Mouse (Mus musculus) heart, adult 8-10 months (tissue): ENCODE data around the gene Gm29776. TPM values are rescaled to one million over a fixed set of nuclear protein-coding genes. Genes with fewer than 3 reads are reported as not detected.

Experiments
- DNase-seq: peaks from one replicate; pipeline ENCODE4 v3.0.0; 2022; ENCODE audit warnings: low spot score
- total RNA-seq, 4 experiments: library from RNA; stranded (reverse); gene quantifications; 2 replicates each; pipeline ENCODE4 v1.2.4; 2022

The Gm29776 gene
- total RNA-seq, 4 experiments from 2014 or later, result not detected

DNA sequence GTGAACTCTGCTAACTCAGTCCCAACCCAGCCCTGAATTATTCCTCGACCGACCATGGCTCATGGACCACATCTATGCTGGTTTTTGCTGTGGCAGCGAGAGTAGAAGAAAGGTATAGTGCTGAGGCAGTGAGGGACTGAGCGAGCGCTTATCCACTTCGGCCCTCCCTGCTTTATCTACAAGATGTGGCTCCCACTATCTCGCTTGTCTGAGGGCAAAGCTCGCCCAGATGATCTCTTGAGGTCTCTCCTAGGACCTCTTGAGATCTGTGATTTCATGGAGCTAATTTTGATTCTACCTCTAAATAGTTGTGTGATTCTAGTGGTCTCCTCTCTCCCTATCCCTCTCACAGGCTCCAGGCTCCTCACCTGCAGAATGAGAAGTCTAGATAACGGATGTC, 10.4 kb upstream of the Gm29776 start:
- DNase-seq, result no peak

DNA sequence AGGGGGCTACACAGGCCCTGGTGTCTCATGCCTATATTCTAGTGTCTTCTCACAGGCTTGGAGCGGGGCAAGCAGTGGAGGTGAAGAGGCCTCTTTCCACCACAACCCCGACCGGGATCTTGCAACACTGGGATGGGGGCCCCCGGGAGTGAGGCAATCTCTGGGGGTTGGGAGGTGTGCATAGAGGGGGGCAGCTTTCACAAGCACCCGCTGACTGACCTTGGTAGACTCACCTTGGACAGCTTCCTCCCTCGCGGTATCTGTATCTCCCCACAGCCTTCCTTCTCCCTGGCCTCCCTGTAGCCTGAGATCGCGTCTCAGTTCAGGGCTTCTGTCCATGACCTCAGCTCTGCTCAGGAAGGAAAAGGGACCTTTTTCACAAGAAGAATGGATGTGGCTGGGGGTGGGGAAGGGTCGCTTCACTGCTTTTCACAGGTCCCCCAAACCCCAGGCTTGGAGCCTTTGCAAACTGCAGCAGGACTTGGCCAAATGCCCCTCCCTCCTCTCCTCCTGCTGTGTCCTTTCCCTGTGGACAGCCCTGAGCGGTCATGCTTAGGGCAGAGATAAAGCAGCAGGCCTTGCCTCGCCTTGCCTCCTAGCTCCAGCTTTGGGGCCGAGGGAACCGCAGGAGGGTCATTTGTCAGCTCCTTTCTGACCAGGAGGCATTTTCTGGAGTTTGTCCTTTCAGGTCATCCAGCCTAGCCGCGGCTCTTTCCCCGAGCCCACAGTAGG, 8.1 kb upstream of the Gm29776 start:
- no peak for DNase-seq

DNA sequence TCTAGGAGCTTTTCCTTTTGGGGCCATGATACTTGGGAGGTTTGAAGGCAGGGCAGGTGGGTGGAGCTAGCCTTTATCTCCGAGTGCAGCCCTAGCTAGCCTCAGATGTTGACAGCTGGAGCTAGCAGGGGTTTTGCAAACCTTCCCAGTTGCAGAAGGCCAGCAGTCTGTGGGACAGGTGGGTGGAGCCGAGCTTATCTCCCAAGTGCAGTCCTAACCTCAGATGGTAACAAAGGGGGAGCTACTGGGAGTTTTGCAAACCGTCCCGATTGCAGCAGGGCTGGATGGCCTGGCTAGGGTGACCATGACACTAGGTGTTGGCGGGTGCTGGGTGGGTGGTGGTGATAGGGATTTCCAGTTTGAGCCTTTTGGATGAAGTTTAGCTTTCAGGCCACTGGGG, 7.2 kb upstream of the Gm29776 start:
- DNase-seq, result no peak

DNA sequence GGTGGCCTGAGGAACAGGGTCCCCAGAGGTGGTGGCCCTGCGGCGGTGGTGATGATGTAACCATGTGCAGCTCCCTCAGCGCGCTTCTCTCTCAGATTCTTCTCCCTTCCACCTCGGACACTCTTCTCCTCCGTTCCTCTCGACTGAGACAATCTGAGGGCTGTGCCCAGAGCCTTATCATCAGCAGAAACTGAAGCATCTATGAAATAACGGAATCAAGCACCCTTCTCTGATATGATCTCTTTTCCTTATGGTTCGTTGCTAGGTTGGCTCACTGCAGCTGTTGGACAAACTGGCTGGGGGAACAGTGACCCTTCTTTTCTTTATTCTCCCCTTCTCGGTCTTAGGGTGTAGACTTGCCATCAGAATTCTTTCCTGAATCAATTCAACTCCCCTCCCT, 4.6 kb upstream of the Gm29776 start:
- DNase-seq, result no peak

DNA sequence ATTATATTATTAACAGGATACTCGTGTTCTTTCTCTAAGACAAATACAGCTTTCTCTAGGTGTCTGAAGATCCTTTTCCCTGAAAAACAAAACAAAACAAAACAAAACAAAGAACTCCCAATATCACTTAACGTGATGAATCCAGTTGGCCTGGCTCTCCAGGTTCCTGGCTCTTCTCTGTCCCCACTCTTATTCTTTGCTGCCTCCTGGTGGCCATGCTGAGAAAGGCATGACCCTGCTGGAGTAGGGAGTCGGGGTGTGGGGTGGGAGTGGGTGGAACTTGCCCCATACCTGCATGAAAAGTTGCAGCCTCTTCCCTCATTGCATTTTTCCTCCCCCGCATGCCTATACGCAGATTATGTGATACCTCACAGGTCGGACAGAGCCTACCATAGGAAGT, 2.7 kb upstream of the Gm29776 start:
- DNase-seq, result peak; percentile 64

DNA sequence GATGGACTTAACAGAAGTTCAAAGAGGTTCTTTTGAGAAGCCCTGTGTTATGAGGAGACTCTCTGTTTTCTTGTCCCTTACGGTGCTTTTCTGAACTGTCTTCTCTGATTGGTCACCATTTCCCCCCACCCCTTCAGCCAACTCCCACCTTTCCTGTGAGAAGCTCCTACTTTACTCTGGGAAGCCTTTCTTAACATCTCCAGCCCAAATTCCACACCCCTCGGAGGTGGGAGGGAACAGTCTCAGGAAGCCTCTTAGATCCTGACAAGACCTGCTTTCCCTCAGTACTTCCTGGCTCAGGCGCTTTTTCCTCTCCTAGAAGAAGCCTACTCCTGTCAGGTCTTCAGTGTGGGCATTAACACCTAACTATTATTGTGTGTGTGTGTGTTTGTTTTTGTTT, 953 bp upstream of the Gm29776 start:
- DNase-seq, result no peak

DNA sequence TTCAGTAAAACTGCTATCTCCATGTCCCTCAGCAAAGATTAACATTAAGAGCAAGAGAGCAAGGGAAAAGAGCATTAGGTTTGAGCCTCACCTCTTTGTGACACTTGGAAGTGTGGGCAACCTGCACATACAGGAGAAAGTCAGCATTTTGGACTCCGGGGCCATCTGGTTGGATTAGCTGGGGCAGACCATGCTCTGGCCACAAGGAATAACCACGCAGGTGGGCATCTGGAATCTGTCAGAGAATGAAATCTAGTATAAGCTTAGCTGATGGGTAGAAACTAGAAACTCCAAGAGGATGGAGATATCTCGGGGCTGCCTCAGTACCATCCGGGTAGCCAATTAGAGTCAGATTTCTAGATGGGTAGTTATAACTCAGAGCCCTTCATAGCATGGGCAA, 1.9 kb downstream of the Gm29776 start:
- no peak for DNase-seq

DNA sequence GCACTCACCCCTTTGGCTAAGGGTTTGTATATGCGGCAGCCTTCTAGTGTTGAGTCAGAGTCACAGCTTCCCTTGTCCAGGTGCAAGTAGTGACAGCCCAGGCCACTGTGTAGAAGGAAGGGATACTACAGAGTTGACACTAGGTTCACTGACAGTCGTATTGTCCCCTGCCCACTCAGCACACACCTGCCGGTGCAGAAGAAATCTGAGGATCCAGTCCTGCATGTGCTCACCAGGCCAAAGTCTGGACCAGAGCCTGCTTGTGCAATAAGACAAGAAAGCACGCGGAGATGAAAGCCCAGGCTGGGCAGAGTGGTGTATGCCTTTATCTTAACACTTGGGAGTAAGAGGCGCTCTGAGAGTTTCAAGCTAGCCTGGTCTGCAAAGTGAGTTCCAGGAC, 3.6 kb downstream of the Gm29776 start:
- no peak for DNase-seq

DNA sequence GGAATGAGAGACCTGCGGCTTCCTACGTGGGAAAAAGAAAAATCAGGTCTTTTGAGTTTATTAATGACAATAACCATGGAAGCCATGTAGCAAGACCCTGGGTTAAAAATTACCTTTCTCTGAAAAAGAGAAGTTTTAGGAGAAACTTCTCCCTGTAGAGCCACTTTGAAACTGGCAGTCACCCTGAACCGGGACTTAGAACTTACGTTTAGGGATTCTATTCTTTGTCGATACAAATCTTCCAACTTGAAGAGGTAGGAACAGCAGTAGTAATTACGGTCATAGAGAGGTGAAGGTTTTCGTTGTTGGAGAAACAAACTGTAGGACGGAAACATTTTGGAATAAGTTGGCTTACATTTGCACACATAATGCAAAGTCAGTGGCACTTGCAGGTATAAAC, 11.4 kb downstream of the Gm29776 start:
- no peak for DNase-seq

DNA sequence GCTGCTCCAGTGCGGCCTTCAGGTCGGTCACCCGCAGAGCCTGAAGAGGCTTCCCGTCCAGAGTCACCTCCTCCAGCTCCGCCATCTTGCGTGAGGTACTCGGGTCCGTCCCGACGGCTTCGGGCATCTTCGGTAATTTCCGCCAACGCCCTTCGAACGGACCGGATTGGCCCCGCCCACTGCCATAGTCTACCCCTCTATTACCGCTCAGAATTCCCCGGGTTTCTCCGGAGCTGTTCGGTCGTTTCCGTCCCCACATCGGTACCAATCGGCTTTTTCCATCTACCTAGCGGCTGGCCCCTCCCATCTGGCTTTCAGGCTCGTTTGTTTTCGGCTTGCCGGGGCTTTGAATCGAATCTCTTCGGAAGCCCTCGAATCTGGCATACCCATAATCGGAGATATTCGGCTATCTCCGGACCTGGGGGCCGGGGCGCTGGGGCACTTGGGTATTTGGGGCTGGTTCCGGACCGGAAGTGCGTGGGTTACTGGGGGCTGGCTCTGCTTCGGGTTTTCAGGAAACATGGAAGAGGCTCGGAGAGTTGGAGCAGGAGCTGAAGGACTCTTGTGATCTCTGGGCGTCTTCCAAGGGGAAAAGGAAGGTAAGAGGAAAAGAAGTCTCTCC, 12.0 kb downstream of the Gm29776 start, which contains the start of gene Acin1:
Gene Acin1, minus strand, starts transcription at position 410 of the 622 bp plus-strand sequence.
- peak; percentile 100 for DNase-seq

DNA sequence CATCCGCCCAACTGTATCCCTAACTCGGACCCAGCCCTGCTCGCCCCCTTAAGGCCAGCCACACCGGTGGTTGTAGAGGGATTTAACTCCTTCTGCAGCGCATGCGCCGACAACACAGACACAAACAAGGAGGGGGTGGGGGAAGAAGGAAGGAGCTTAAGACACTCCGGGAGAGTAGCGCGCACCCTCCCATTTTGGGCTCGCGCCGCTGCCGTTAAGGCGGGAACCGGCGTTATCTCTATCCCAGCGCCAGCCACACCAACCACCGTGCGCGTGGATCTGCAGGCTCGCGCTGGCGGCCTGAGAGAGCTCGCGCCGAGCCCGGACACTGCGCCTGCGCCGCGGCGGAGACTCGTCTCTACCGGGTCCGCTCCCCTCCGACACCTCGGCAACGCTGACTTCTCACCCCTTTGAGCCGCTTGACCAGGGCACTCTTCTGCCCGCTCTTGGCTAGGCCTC, 12.5 kb downstream of the Gm29776 start, which contains the start of gene 1700123O20Rik:
Gene 1700123O20Rik, plus strand, starts transcription at position 154 of the 459 bp plus-strand sequence.
- peak; percentile 82 for DNase-seq

DNA sequence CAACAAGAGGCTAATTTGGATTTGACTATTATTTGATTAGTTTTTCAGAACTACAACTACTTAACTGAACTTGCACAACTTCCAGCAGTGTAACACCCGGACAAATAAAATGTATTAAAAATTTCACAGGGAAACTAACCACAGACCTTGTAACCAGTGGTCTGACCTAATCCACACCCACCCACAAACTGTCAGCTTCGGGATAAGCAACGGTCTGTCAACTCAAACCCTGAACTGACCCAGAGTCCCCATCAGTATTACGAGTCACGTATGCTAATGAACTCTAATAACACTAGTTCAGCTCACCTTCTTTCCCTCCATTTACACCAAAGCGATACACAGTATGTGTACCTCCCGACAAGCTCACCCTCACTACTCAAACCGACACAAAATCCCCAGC, 13.2 kb downstream of the Gm29776 start:
- DNase-seq, result no peak

DNA sequence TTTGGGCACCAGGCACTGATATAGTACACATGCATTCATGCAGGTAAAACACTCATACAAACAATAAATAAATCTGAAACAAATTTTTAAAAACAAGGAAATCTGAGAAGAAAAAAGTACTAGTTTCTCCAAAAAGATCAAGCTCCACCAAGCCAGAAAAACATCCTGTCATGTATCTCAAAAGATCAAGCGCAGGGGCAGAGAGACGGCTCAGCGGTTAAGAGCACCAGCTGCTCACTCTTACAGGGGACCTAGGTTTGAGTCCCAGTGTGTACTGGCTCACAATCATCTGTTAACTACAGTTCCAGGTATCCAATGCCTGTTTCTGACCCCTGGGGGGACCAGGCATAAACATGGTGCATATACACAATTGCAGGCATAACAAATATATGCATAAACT, 16.2 kb downstream of the Gm29776 start:
- DNase-seq, result no peak

DNA sequence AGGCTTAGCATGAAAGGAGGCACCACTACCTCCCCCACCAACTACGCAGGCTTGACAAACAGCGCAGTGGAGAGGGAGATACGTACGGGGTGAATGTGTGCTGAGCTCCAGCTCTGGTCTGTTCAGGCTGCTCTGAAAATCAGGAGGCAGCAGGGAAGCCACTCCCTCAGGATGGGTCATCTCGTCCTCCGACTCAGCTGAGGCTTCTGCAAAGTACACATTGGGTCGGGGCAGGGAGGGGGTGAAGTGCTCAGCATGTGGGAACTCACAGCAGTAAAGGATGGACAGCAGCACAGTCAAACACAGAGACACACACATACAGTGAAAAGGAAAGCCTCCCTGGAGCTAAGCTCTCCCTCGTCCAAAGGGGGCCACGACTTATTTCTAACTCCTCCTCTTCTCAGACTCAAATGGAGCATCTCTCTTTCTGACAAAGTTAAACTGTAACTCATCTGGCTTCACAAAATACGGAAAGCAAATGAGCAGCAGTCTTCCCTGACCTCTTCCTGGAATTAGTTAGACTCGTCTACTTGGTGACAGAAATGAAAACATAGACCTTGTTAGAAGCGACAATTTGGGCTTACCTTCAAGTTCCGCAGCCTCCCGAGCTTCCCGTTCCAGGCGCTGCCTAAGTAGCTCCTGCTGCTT, 19.9 kb downstream of the Gm29776 start:
- DNase-seq, result no peak

DNA sequence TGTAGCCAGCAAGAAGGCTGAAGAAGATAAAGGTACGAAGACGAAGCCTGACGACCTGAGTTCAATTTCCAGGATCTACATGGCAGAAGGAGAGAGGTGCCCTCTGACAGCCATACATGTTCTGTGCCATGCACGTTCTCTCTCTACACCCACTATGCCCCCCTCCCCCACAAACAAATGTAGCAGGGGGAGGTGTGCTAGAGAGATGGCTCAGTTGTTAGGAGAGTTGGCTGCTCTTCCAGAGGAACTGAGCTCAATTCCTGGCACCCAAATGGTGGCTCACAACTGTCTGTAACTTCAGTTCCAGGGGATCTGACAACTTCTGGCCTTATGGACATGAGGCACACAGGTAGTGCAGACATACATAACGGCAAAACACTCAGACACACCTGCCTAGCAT, 22.3 kb downstream of the Gm29776 start:
- no peak for DNase-seq

DNA sequence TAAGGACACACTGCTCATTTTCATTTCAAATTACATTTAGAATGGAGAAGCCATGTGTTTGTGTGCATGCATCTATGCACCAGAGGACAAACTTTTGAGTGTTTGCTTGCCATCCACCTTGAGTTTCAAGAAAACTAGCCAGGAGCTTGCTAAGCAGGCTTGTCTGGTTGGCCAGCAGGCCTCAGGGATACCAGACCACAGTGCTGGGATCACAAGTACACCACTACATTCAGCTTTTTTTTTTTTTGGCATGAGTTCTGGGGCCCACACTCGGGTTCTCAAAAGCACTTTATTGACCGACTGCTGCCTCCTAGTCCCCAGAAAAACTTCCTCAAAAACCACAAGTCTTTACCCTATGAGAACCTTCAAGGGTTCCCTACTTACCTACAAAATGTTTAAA, 24.3 kb downstream of the Gm29776 start:
- DNase-seq, result no peak

DNA sequence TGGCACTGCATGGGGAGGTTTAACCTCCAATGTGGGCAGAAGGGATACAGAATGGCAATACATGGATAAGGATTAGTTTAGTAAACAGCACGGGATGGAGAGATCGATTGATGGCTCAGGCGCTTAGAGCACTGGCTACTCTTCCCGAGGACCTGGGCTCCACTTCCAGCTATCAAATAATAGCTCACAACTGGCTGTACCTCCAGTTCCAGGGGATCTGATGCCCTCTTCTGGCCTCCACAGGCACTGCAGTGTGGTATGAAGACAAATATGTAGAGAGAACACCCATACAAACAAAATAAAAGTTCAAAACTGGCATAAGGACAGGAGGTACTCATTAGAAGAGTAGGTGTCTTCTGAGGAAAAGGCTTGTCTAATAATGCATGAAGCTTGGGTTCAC, 29.3 kb downstream of the Gm29776 start:
- peak; percentile 40 for DNase-seq

DNA sequence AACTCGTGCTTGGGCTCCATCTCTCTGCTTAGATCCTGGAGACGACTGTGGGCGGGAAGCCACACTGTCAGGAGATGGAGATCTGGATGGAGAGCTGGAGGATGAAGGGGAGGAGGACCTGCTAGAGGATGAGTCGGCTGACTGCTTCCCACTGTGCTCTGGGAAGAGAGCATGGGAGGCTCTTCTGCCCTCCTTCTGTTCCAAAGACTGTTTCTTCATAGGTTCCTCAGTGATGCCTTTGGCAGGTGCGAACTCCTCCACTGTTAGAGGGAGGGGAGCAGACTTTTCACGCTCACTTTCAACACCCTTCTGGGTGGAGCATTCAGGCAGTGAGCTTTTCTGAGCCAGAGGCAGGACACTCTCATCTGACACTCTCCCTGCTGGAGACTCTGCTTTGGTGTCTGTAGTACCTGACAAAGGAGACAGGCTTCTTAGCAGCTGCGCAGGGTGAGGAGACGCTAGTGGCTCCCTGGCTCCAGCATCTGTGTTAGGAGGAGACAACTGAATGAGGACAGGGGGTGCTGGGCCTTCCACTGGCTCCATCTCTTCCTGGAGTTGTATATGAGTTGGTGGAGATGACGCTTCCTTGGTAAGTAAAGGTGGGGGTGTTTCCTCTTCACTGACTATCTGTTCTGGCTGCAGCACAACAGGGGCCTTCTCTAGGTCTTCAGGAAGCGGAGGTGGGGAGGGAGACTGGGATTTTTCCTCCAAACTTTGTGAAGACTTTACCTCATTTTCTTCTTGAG, 34.0 kb downstream of the Gm29776 start:
- no peak for DNase-seq

DNA sequence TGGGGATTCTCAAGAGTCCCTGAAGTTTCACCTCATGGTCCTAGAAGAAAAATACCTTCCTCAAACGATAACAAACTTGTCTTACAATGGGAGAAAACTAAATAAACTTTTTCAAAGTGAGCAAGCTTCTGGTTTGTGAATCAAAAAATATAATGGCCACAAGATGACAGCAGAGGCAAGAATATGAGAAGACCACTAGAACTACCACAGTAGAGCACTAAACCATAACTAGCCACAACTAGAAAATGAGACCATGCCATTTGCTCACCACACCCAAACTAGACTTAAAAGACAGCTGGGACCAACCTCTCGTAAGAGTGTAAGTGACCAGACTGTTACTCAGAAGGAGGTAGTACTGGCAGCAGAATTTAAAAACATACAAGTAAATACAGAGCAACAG, 38.6 kb downstream of the Gm29776 start:
- DNase-seq, result no peak

DNA sequence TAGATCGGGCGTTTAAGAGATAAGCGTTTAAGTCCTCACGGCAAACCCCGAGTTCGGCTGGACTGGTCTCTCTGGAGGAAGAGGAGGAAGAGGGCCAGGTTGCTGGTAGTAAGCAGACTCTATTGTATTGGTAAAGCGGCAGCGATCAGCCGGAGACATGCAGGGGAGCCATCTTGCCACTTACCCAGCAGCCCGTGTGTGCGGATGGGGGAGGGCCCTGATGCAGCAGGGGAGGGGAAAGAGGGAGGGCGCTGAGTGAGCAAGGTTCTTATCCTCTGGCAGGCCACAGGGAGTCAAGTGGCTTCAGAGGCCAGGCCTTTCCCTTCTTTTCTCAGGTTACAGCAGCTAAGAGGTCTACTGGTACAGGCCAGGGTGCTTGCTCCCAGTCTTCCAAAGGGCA, 45.1 kb downstream of the Gm29776 start:
- peak; percentile 85 for DNase-seq

DNA sequence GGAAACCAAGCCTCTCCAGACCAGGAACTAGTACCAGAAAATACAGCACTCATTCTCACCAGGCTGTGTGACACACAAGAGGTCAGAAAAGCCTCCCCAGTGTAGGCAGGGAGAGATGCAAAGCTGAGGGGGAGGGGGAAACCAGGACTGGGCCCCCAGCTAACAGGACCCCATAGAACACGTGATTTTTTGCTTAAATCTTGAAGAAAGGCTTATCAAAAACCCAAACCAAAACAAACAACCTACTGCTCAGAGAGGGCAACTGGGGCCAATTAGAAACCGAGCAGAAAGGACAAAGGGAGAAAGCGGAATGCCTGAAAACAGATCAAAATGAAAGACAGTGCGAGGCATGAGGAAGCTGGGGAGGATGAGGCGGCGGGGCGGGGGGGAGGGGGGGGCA, 45.8 kb downstream of the Gm29776 start:
- DNase-seq, result no peak

DNA sequence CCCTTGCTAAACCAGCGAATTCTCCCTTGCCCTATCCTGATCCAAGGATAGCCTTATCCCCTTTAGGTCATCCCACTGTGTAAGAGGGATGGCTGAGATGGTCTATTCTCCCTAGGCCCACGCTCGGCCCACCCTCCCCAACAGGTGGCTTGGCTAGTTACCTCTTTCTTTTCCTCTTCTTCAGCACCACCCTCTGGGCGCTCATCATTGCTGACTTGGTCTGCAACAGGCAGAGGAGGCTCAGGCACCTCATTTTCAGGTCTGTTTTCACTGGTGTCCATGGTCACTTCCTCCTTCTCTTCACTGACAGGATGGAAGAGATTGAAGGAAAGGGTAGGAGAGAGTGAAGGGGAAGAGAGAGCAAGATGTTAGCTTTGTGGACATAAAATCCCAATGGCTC, 47.1 kb downstream of the Gm29776 start:
- no peak for DNase-seq
